ENCODE assay signal across 8 mouse cellular contexts in the genomic region with DNA sequence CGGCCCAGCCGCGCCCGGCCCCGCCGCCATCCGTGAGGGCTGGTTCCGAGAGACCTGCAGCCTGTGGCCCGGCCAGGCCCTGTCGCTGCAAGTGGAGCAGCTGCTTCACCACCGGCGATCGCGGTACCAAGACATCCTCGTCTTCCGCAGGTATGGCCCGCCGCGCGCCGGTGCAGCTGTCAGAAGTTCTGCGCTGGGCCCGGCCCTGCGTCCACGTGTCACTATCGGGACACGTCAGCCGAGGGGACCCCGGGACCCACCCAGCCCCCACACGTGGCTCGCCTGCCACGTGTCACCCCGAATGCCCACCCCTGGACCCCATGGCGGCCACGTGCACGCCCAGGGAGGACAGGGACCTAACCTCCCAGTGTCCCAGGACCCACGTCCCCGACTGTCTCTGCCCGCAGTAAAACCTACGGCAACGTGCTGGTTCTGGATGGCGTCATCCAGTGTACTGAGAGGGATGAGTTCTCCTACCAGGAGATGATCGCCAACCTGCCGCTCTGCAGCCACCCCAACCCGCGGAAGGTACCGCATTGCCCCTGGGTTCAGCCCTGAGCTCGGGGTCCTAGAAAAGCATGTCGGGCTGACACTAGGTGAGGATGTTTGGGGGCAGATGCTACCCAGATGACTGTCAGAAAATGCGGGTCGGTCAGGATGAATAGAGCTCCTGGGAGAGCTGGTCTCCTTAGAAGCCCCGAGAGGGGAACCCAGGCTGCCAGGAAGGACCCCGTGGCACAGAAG. TPM values are rescaled to one million over a fixed set of nuclear protein-coding genes. Genes with fewer than 3 reads are reported as not detected.
DNase-seq lines count a peak whose midpoint lies in the region; ATAC-seq and TF ChIP-seq lines count a peak whose summit lies in the region.

No protein-coding gene starts in this region.

- TF ChIP-seq POLR2A in CH12.LX (IDR thresholded peaks at IDR 0.05; ENCODE audit: low read depth, low read length) = no peak; the same call in 1 of the 2 replicates

- H3K4me2 ChIP-seq in heart, embryonic 14.5 days (ENCODE audit: low read length) = peak overlapping the region; percentile 95
- H3K4me2 ChIP-seq in CH12.LX (ENCODE audit: insufficient read depth, low read depth, poor library complexity, severe bottlenecking) = peak overlapping the region; percentile 95
- peak overlapping the region; percentile 98 for H3K4me2 ChIP-seq in heart, postnatal 0 days (ENCODE audit: low read depth, low read length)
- H3K4me2 ChIP-seq in stomach, embryonic 15.5 days = peak overlapping the region; percentile 87

- H3K27ac ChIP-seq in heart, embryonic 14.5 days (replicated peaks in 1 of 2; ENCODE audit: control insufficient read depth in 1 of 2, insufficient read depth in 1 of 2, low read depth in 2 of 2, low read length in 2 of 2) = peak overlapping the region in 1 of 2 experiments; percentile 47; a peak in 1 of 4 replicates
- peak overlapping the region; percentile 44 for H3K27ac ChIP-seq in CH12.LX (ENCODE audit: insufficient read depth, low read depth)
- no peak overlapping the region for H3K27ac ChIP-seq in brown adipose tissue, adult 24 weeks (replicated peaks; ENCODE audit: low read depth, low read length)
- H3K27ac ChIP-seq in heart, postnatal 0 days (ENCODE audit: low read depth) = peak overlapping the region; percentile 61
- H3K27ac ChIP-seq in stomach, embryonic 15.5 days = peak overlapping the region; percentile 44; the same call in 1 of the 2 replicates

- H3K4me3 ChIP-seq in heart, embryonic 14.5 days (ENCODE audit: control insufficient read depth in 1 of 2, insufficient read depth in 1 of 2, low read depth in 1 of 2, low read length in 2 of 2) = peak overlapping the region; percentile 92 to 98
- peak overlapping the region; percentile 88 to 96 (median 92) for H3K4me3 ChIP-seq in CH12.LX (replicated peaks in 1 of 3; ENCODE audit: low read depth in 2 of 3, low read length in 2 of 3, poor library complexity in 1 of 3)
- H3K4me3 ChIP-seq in brown adipose tissue, adult 24 weeks (ENCODE audit: insufficient read depth, low read depth, low read length) = peak overlapping the region; percentile 71
- peak overlapping the region; percentile 95 for H3K4me3 ChIP-seq in heart, postnatal 0 days (ENCODE audit: low read depth, low read length)
- peak overlapping the region; percentile 100 for H3K4me3 ChIP-seq in stomach, embryonic 15.5 days (replicated peaks)

- H3K27me3 ChIP-seq in heart, embryonic 14.5 days (ENCODE audit: control insufficient read depth, insufficient read depth, low read length) = no peaks in the 10 kb centered on the region
- H3K27me3 ChIP-seq in CH12.LX (replicated peaks) = no peaks in the 10 kb centered on the region
- no peaks in the 10 kb centered on the region for H3K27me3 ChIP-seq in heart, postnatal 0 days (ENCODE audit: control insufficient read depth, insufficient read depth, low read length)
- H3K27me3 ChIP-seq in stomach, embryonic 15.5 days (replicated peaks) = no peaks in the 10 kb centered on the region

- H3K9ac ChIP-seq in heart, embryonic 14.5 days (ENCODE audit: low read length) = peak overlapping the region; percentile 87
- peak overlapping the region; percentile 91 for H3K9ac ChIP-seq in CH12.LX (ENCODE audit: insufficient read depth, low read depth)
- H3K9ac ChIP-seq in heart, postnatal 0 days (replicated peaks; ENCODE audit: low read depth, low read length) = peak overlapping the region; percentile 78
- peak overlapping the region; percentile 92 for H3K9ac ChIP-seq in stomach, embryonic 15.5 days

- H3K4me1 ChIP-seq in heart, embryonic 14.5 days (ENCODE audit: control insufficient read depth in 2 of 2, insufficient read depth in 2 of 2, low read length in 2 of 2) = peaks cover 11 to 12% of the 10 kb centered on the region in 2 experiments
- peaks cover 15 to 29% of the 10 kb centered on the region in 2 experiments for H3K4me1 ChIP-seq in CH12.LX (ENCODE audit: control insufficient read depth in 1 of 2, insufficient read depth in 2 of 2)
- peaks cover 3% of the 10 kb centered on the region for H3K4me1 ChIP-seq in brown adipose tissue, adult 24 weeks (ENCODE audit: control insufficient read depth, insufficient read depth, insufficient read length, low read length)
- H3K4me1 ChIP-seq in heart, postnatal 0 days (ENCODE audit: control insufficient read depth, insufficient read depth) = peaks cover 9% of the 10 kb centered on the region; the same call in 1 of the 2 replicates
- peaks cover 12% of the 10 kb centered on the region for H3K4me1 ChIP-seq in stomach, embryonic 15.5 days

- dilution Hi-C loops in CH12.LX (cut with MboI; ENCODE audit: extremely low pct_ligation_motif_present, extremely low pct_unique_long_range_greater_than_20kb, low sequenced_read_pairs) = no loop called here

- H3K36me3 ChIP-seq in heart, embryonic 14.5 days (ENCODE audit: control insufficient read depth, insufficient read depth, low read length) = peaks cover 42% of the 10 kb centered on the region
- peaks cover 35 to 46% of the 10 kb centered on the region in 2 experiments for H3K36me3 ChIP-seq in CH12.LX (replicated peaks in 1 of 2; ENCODE audit: control insufficient read depth in 1 of 2, insufficient read depth in 1 of 2, low read length in 1 of 2)
- H3K36me3 ChIP-seq in heart, postnatal 0 days (replicated peaks; ENCODE audit: control insufficient read depth, insufficient read depth, low read length) = peaks cover 31% of the 10 kb centered on the region
- peaks cover 37% of the 10 kb centered on the region for H3K36me3 ChIP-seq in stomach, embryonic 15.5 days

- H3K79me2 ChIP-seq in CH12.LX (replicated peaks; ENCODE audit: control insufficient read depth, extremely low read depth, insufficient read depth, poor library complexity, severe bottlenecking) = peaks cover 27% of the 10 kb centered on the region

- peak; percentile 31 for ATAC-seq in heart, embryonic 14.5 days (ENCODE audit: insufficient number of reproducible peaks, insufficient read depth, low FRiP score, low read depth)
- ATAC-seq in heart, postnatal 0 days (ENCODE audit: insufficient read depth, low read depth) = peak; percentile 36
- ATAC-seq in stomach, embryonic 15.5 days (ENCODE audit: insufficient read depth, low FRiP score, low read depth) = peak; percentile 5; the same call in 1 of the 2 replicates

- WGBS in heart, embryonic 14.5 days = under 1% methylated on average over 53 of the region's 53 CpGs
- under 1% methylated on average over 47 of the region's 53 CpGs for WGBS in heart, postnatal 0 days
- under 1% methylated on average over 52 of the region's 53 CpGs for WGBS in stomach, embryonic 15.5 days

- H3K9me3 ChIP-seq in heart, embryonic 14.5 days (ENCODE audit: control insufficient read depth, low read length) = no peaks in the 10 kb centered on the region
- peaks cover 22% of the 10 kb centered on the region for H3K9me3 ChIP-seq in CH12.LX (replicated peaks; ENCODE audit: low read length)
- H3K9me3 ChIP-seq in heart, postnatal 0 days (replicated peaks; ENCODE audit: control insufficient read depth, low read length) = no peaks in the 10 kb centered on the region
- no peaks in the 10 kb centered on the region for H3K9me3 ChIP-seq in stomach, embryonic 15.5 days

- intact Hi-C loops in heart, postnatal 14 days (cut with DNase I) = no loop called here

- no peak for TF ChIP-seq RAD21 in CH12.LX (IDR thresholded peaks at IDR 0.05; ENCODE audit: low read depth, low read length)

- DNase-seq in heart, postnatal 14 days = no peak
- DNase-seq in CH12.LX (ENCODE audit: extremely low read depth) = no peak
- no peak for DNase-seq in heart, postnatal 0 days (ENCODE audit: low spot score)
- peak; percentile 31 for DNase-seq in lung, postnatal 10 days
- no peak for DNase-seq in urinary bladder, adult 18-20 months (ENCODE audit: low spot score in 2 of 2)

- TF ChIP-seq CTCF in CH12.LX (conservative IDR thresholded peaks at IDR 0.05 in 1 of 2, IDR thresholded peaks at IDR 0.05 in 1 of 2; ENCODE audit: low read depth in 2 of 2, low read length in 2 of 2) = no peak
- TF ChIP-seq CTCF in heart, postnatal 0 days (IDR thresholded peaks at IDR 0.05; ENCODE audit: low read depth) = no peak

- TF ChIP-seq EP300 in CH12.LX (IDR thresholded peaks at IDR 0.05; ENCODE audit: low read length) = no peak
- no peak for TF ChIP-seq EP300 in heart, postnatal 0 days (IDR thresholded peaks at IDR 0.05; ENCODE audit: low read depth)

- in situ Hi-C loops in CH12.LX (cut with MboI; ENCODE audit: low pct_ligation_motif_present, low pct_unique_long_range_greater_than_20kb, low sequenced_read_pairs) = no loop called here

RNA-seq across cellular contexts. Expression of a gene that starts 0.5 kb away (rescaled TPM):
- polyA plus RNA-seq in heart, embryonic 14.5 days (2014; fragmentation: Nextera tagmentation; extraction: Ambion mirVana) = 98.1 and 101 TPM in 2 replicates
- total RNA-seq in heart, postnatal 14 days (2021) = 10 to 100 TPM; 14.3 to 19.8 TPM
- total RNA-seq in CH12.LX (2012; rRNA removed) (151 and 213 TPM in 2 replicates), CH12.LX (2014; rRNA removed) (127 and 136 TPM in 2 replicates)
- polyA plus RNA-seq in CH12.LX (2012; ENCODE audit: insufficient read length, low read depth) = 521 and 640 TPM in 2 replicates
- polyA plus RNA-seq in brown adipose tissue, adult 24 weeks (2012; ENCODE audit: insufficient read depth, insufficient read length, missing spikeins) = 21.4 and 25.8 TPM in 2 replicates
- total RNA-seq in heart, postnatal 0 days (2014; rRNA removed; ENCODE audit: low replicate concordance) = 15.0 and 45.7 TPM in 2 replicates
- 46.4 and 51.4 TPM in 2 replicates for polyA plus RNA-seq in heart, postnatal 0 days (2015; fragmentation: Nextera tagmentation; extraction: Ambion mirVana)
- 222 and 230 TPM in 2 replicates for polyA plus RNA-seq in stomach, embryonic 15.5 days (2015; fragmentation: Nextera tagmentation; extraction: Ambion mirVana)

RNA-seq across cellular contexts. Expression of a gene that starts 10.5 kb away (rescaled TPM):
- 0.08 TPM in 1 of 2 replicates, not detected in the other for polyA plus RNA-seq in heart, embryonic 14.5 days (2014; fragmentation: Nextera tagmentation; extraction: Ambion mirVana)
- total RNA-seq in heart, postnatal 14 days (2021) = under 1 TPM; 0.32 to 0.43 TPM
- total RNA-seq in CH12.LX (2012; rRNA removed) (0.85 and 1.3 TPM in 2 replicates), CH12.LX (2014; rRNA removed) (0.11 TPM in 1 of 2 replicates, not detected in the other)
- 0.21 TPM in 1 of 2 replicates, not detected in the other for polyA plus RNA-seq in CH12.LX (2012; ENCODE audit: insufficient read length, low read depth)
- polyA plus RNA-seq in brown adipose tissue, adult 24 weeks (2012; ENCODE audit: insufficient read depth, insufficient read length, missing spikeins) = not detected in 2 replicates
- total RNA-seq in heart, postnatal 0 days (2014; rRNA removed; ENCODE audit: low replicate concordance) = not detected in 2 replicates
- not detected in 2 replicates for polyA plus RNA-seq in heart, postnatal 0 days (2015; fragmentation: Nextera tagmentation; extraction: Ambion mirVana)
- polyA plus RNA-seq in stomach, embryonic 15.5 days (2015; fragmentation: Nextera tagmentation; extraction: Ambion mirVana) = 1.5 and 4.4 TPM in 2 replicates

RNA-seq across cellular contexts. Expression of a gene that starts 33.6 kb away (rescaled TPM):
- 61.2 and 66.6 TPM in 2 replicates for polyA plus RNA-seq in heart, embryonic 14.5 days (2014; fragmentation: Nextera tagmentation; extraction: Ambion mirVana)
- total RNA-seq in heart, postnatal 14 days (2021) = 10 to 100 TPM; 45.7 to 46.5 TPM
- total RNA-seq in CH12.LX (2012; rRNA removed) (61.8 and 75.4 TPM in 2 replicates), CH12.LX (2014; rRNA removed) (36.7 and 40.1 TPM in 2 replicates)
- 90.7 and 108 TPM in 2 replicates for polyA plus RNA-seq in CH12.LX (2012; ENCODE audit: insufficient read length, low read depth)
- polyA plus RNA-seq in brown adipose tissue, adult 24 weeks (2012; ENCODE audit: insufficient read depth, insufficient read length, missing spikeins) = 18.8 and 32.4 TPM in 2 replicates
- total RNA-seq in heart, postnatal 0 days (2014; rRNA removed; ENCODE audit: low replicate concordance) = 47.0 and 57.0 TPM in 2 replicates
- 43.0 TPM in 2 replicates for polyA plus RNA-seq in heart, postnatal 0 days (2015; fragmentation: Nextera tagmentation; extraction: Ambion mirVana)
- polyA plus RNA-seq in stomach, embryonic 15.5 days (2015; fragmentation: Nextera tagmentation; extraction: Ambion mirVana) = 68.1 and 78.7 TPM in 2 replicates

RNA-seq across cellular contexts. Expression of a gene that starts 35.0 kb away (rescaled TPM):
- 80.9 and 87.6 TPM in 2 replicates for polyA plus RNA-seq in heart, embryonic 14.5 days (2014; fragmentation: Nextera tagmentation; extraction: Ambion mirVana)
- 100 to 1,000 TPM; 136 to 161 TPM for total RNA-seq in heart, postnatal 14 days (2021)
- total RNA-seq in CH12.LX (2012; rRNA removed) (176 and 238 TPM in 2 replicates), CH12.LX (2014; rRNA removed) (341 and 403 TPM in 2 replicates)
- 617 and 618 TPM in 2 replicates for polyA plus RNA-seq in CH12.LX (2012; ENCODE audit: insufficient read length, low read depth)
- 132 and 193 TPM in 2 replicates for polyA plus RNA-seq in brown adipose tissue, adult 24 weeks (2012; ENCODE audit: insufficient read depth, insufficient read length, missing spikeins)
- total RNA-seq in heart, postnatal 0 days (2014; rRNA removed; ENCODE audit: low replicate concordance) = 69.0 and 89.9 TPM in 2 replicates
- polyA plus RNA-seq in heart, postnatal 0 days (2015; fragmentation: Nextera tagmentation; extraction: Ambion mirVana) = 93.5 and 100 TPM in 2 replicates
- 306 and 317 TPM in 2 replicates for polyA plus RNA-seq in stomach, embryonic 15.5 days (2015; fragmentation: Nextera tagmentation; extraction: Ambion mirVana)

RNA-seq across cellular contexts. Expression of a gene that starts 51.3 kb away (rescaled TPM):
- polyA plus RNA-seq in heart, embryonic 14.5 days (2014; fragmentation: Nextera tagmentation; extraction: Ambion mirVana) = 0.19 and 0.28 TPM in 2 replicates
- 1 to 10 TPM; 3.1 to 4.0 TPM for total RNA-seq in heart, postnatal 14 days (2021)
- not detected in 2 replicates for total RNA-seq in CH12.LX (2012; rRNA removed)
- not detected in 2 replicates for total RNA-seq in CH12.LX (2014; rRNA removed)
- not detected in 2 replicates for polyA plus RNA-seq in CH12.LX (2012; ENCODE audit: insufficient read length, low read depth)
- polyA plus RNA-seq in brown adipose tissue, adult 24 weeks (2012; ENCODE audit: insufficient read depth, insufficient read length, missing spikeins) = not detected in 2 replicates
- total RNA-seq in heart, postnatal 0 days (2014; rRNA removed; ENCODE audit: low replicate concordance) = 0.15 and 1.0 TPM in 2 replicates
- polyA plus RNA-seq in heart, postnatal 0 days (2015; fragmentation: Nextera tagmentation; extraction: Ambion mirVana) = 0.36 and 0.70 TPM in 2 replicates
- 0.09 TPM in 2 replicates for polyA plus RNA-seq in stomach, embryonic 15.5 days (2015; fragmentation: Nextera tagmentation; extraction: Ambion mirVana)
